Mouse (Mus musculus) lung, embryonic 16.5 days (tissue): Measurements from ENCODE around the gene Aqp2. TPM values are rescaled to one million over a fixed set of nuclear protein-coding genes. Genes with fewer than 3 reads are reported as not detected.

Experiments used
- ATAC-seq: fragments of 200-750 bp; cut with Nextera tagmentation; 2 replicates; pipeline ENCODE4 v1.8.0; 2017; ENCODE audit warnings: low read depth, mild to moderate bottlenecking, moderate library complexity
- H3K27ac ChIP-seq: fragments of 300-500 bp; sonication (generic); 2 replicates; pipeline ENCODE4 v1.5.1; 2014; ENCODE audit warnings: mild to moderate bottlenecking, control low read depth, low read length
- H3K27me3 ChIP-seq: fragments of 300-500 bp; sonication (generic); 2 replicates; pipeline ENCODE4 v1.6.1; 2014; ENCODE audit warnings: low read depth, low read length, mixed read lengths; ENCODE audit not compliant: control insufficient read depth, insufficient read depth
- H3K36me3 ChIP-seq: fragments of 300-500 bp; sonication (generic); 2 replicates; pipeline ENCODE4 v1.6.1; 2014; ENCODE audit warnings: low read length; ENCODE audit not compliant: control insufficient read depth, insufficient read depth
- H3K4me1 ChIP-seq: fragments of 300-500 bp; sonication (generic); replicated peaks from 2 replicates; pipeline ENCODE4 v1.6.1; 2014; ENCODE audit warnings: low read length, mixed read lengths; ENCODE audit not compliant: control insufficient read depth, insufficient read depth
- H3K4me2 ChIP-seq: fragments of 300-500 bp; sonication (generic); 2 replicates; pipeline ENCODE4 v1.6.1; 2014; ENCODE audit warnings: low read depth, low read length, control low read depth
- H3K4me3 ChIP-seq: fragments of 300-500 bp; sonication (generic); 2 replicates; pipeline ENCODE4 v1.5.1; 2014; ENCODE audit warnings: mild to moderate bottlenecking, low read length, control low read depth
- H3K9ac ChIP-seq: fragments of 300-500 bp; sonication (generic); 2 replicates; pipeline ENCODE4 v1.6.1; 2014; ENCODE audit warnings: low read length, control low read depth
- H3K9me3 ChIP-seq: fragments of 300-500 bp; sonication (generic); 2 replicates; pipeline ENCODE4 v1.6.1; 2016; ENCODE audit warnings: low read length; ENCODE audit not compliant: control insufficient read depth
- WGBS: fragments of 180-500 bp; shearing (Covaris S2); extraction: QIAGEN DNeasy Blood & Tissue Kit; methylation state at CpG from one replicate; pipeline ENCODE4 v1.1.7; 2014; 5-methylcytosine and 5-hydroxymethylcytosine counted together
- polyA plus RNA-seq: library from polyadenylated mRNA; unstranded; fragments of >200 nt; fragmentation: Nextera tagmentation; extraction: Ambion mirVana; gene quantifications from 2 replicates; pipeline ENCODE4 v1.2.1, GENCODE M21; 2015

Gene Aqp2
- polyA plus RNA-seq, 1 experiment from 2014 or later = not detected

DNA sequence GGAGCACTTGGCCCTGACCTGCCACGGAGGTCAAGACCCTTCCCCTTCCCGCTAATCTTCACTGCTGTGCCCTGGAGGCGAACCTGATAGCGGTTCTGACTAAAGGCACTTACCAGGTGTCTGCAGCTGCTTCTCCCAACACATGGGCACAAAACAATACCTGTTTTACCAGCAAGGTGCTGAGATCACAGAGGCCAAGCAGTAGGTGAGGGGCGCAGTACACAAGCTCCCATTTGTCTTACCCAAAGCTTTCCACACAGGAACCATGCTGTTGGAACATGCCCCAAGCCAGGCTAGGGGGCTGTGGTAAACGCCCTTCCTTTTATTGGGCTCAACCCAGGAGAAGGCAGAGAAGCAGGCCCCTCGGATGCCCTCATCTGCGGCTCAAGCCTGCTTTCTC, 18.7 kb downstream of the Aqp2 start:
- no peaks in the 10 kb centered on the region for H3K36me3 ChIP-seq
- H3K9me3 ChIP-seq = no peaks in the 10 kb centered on the region
- no peak overlapping the region for H3K27ac ChIP-seq
- H3K27me3 ChIP-seq = peaks cover 44% of the 10 kb centered on the region
- peaks cover 9% of the 10 kb centered on the region for H3K4me1 ChIP-seq
- H3K9ac ChIP-seq = no peak overlapping the region
- H3K4me2 ChIP-seq = no peak overlapping the region
- 44% methylated on average over 8 of the region's 8 CpGs for WGBS
- no peak for ATAC-seq
- H3K4me3 ChIP-seq = no peak overlapping the region

DNA sequence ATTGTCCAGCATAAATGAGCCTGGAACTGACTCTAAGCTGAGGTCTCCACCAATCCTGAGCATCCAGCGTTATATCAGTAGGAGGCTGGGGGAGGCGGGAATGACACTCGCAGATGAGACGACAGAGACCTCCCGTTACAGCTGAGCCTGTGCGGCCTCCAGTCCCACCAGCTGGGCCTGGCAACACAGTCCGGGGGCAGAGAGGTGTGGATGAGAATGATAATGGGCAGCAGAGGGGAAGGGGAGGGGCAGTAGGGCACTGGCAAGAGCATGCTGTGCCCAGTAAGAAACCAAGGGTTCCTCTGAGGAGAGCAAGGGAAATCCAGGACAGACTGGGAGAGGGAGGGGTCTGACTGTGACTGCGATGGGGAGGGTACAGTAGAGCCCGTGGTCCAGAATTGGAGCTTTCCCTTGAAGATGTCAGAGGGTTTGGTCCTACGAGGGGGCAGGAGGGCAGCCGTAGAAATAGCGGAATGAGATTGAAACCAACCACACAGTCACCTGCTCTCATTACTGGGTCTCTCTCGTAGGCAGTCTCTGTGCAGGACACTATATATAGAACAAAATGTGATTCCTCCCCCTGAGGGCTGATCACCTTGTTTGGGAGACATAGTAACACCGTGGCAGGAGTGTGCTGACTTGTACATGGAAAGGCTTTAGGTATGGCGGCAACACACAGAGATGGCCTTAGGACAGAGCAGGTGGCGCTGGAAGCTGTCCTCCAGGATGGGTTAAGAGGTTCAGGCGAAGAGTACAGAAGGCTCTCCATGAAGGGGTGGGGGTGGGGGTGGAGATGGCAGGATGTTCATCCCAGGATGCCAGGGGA, 20.6 kb downstream of the Aqp2 start:
- Histone ChIP-seq H3K4me2 (no peak overlapping the region), H3K9me3 (no peaks in the 10 kb centered on the region), H3K27ac (no peak overlapping the region), H3K9ac (no peak overlapping the region), H3K27me3 (peaks cover 25% of the 10 kb centered on the region; the same call in 1 of the 2 replicates), H3K4me3 (no peak overlapping the region), H3K4me1 (peaks cover 11% of the 10 kb centered on the region), H3K36me3 (no peaks in the 10 kb centered on the region)
- 58% methylated on average over 17 of the region's 17 CpGs for WGBS
- no peak for ATAC-seq

DNA sequence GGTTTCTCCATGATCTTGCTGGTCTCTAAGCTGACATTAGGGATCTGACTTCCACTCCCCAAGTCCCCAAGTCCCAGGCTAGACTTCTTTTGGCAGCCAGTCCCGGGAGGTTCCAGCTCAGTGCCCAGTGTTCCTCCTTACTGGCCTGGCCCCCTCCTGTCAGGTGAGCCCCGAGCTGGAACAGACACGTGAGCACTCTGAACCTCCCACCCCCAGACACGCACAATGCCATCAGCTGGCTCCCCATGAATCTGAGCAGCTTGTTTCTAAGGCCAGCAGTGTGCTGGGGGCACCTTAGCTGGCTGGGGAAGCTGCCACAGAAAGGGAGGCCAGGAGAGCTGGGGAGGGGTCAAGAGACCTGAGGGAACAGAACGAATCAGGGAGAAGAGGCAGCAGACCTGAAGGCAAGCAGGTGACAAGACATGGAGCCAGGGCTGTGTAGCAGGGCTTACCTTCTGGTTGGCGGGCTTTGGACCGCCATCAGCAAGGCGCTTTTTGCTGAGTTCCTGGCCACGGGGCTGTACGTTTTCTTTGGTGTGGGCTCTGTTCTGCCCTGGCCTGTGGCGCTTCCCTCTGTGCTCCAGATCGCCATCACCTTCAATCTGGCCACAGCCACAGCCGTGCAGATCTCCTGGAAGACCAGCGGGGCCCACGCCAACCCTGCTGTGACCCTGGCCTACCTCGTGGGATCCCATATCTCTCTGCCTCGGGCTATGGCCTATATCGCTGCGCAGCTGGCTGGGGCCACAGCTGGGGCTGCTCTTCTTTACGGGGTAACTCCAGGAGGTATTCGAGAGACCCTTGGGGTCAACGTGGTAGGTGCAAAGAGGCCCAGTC, 22.3 kb downstream of the Aqp2 start, which contains the start of gene Aqp6:
Gene Aqp6 (plus strand): TSS at position 415 of the 837 bp plus-strand sequence.
- Histone ChIP-seq H3K4me2 (no peak within 1 kb of the TSS), H3K27me3 (peaks cover 17% of the 10 kb centered on the region; the same call in 1 of the 2 replicates), H3K9me3 (no peaks in the 10 kb centered on the region), H3K4me3 (no peak within 1 kb of the TSS), H3K36me3 (no peaks in the 10 kb centered on the region), H3K4me1 (peaks cover 3% of the 10 kb centered on the region), H3K9ac (no peak within 1 kb of the TSS), H3K27ac (no peak within 1 kb of the TSS)
- ATAC-seq = no peak
- WGBS = 61% methylated on average over 22 of the region's 22 CpGs

DNA sequence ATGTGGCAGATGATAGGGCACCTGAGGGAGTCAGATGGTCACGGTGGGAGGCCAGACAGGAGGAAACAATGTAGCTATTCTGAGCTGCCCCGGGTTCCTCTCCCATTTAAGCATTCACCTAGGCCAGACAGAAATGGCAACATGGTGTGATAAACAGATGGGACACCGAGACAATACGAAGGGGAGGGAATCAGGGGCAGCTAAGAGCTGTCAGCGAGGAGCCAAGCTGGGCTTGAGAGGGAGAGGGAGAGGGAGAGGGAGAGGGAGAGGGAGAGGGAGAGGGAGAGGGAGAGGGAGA, 22.9 kb downstream of the Aqp2 start:
- H3K36me3 ChIP-seq = no peaks in the 10 kb centered on the region
- no peaks in the 10 kb centered on the region for H3K9me3 ChIP-seq
- no peak overlapping the region for H3K9ac ChIP-seq
- ATAC-seq = no peak
- WGBS = 41% methylated on average over 5 of the region's 5 CpGs
- H3K4me1 ChIP-seq = peaks cover 2% of the 10 kb centered on the region; the same call in 1 of the 2 replicates
- no peak overlapping the region for H3K4me2 ChIP-seq
- H3K4me3 ChIP-seq = no peak overlapping the region
- no peak overlapping the region for H3K27ac ChIP-seq
- peaks cover 14% of the 10 kb centered on the region; the same call in 1 of the 2 replicates for H3K27me3 ChIP-seq

DNA sequence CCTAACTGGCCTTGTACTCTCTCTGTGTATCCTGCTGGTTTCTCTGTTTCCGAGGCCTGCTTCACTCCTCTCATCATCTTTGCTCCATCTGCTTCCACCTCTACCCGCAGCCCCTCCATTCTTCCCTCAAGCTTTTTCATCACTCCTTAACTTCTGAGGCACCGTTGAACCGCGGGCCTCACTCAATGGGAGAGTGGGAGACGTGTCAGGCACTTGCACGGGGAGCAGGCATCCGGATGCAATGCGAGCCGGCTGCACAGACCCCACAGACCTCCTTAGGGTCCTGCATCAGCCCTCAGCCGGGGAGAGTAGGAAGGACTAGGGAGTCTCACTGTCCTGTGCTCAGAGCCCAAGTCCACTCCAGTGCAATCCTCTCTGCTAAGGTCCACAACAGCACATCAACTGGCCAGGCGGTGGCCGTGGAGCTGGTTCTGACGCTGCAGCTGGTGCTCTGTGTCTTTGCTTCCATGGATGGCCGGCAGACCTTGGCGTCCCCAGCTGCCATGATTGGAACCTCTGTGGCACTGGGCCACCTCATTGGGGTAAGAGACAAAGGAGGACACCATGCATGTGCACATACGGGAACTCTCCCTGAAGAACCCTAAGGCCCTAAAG, 23.5 kb downstream of the Aqp2 start:
- no peak overlapping the region for H3K4me3 ChIP-seq
- no peak overlapping the region for H3K27ac ChIP-seq
- no peak overlapping the region for H3K9ac ChIP-seq
- H3K9me3 ChIP-seq = no peaks in the 10 kb centered on the region
- H3K4me2 ChIP-seq = no peak overlapping the region
- peaks cover 13% of the 10 kb centered on the region; the same call in 1 of the 2 replicates for H3K27me3 ChIP-seq
- ATAC-seq = no peak
- WGBS = 77% methylated on average over 17 of the region's 17 CpGs
- no peaks in the 10 kb centered on the region for H3K36me3 ChIP-seq
- H3K4me1 ChIP-seq = peaks cover 2% of the 10 kb centered on the region; the same call in 1 of the 2 replicates

DNA sequence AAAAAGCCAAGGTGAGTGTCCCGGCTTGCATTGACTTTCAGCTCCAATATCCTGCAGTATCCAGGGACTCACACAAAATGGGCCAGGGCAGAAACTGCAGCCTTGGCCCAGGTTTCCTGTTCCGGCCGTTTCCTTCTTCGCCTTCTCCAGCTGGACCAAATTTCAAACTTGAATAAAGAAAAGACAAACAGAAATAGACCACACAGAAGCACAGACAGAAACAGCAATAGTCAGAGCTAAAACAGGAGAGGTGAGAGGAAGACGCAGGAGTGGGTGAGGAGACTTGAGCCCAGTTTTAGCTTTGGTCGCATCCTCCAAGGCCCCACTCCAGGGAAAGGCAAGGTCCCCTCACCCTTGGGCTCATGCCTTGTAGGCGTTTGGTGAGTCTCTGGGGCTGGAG, 24.4 kb downstream of the Aqp2 start:
- Histone ChIP-seq H3K4me3 (no peak overlapping the region), H3K4me2 (no peak overlapping the region), H3K9me3 (no peaks in the 10 kb centered on the region), H3K4me1 (peaks cover 2% of the 10 kb centered on the region; the same call in 1 of the 2 replicates), H3K9ac (no peak overlapping the region), H3K27ac (no peak overlapping the region), H3K27me3 (peaks cover 11% of the 10 kb centered on the region; the same call in 1 of the 2 replicates), H3K36me3 (no peaks in the 10 kb centered on the region)
- ATAC-seq = no peak
- 71% methylated on average over 7 of the region's 7 CpGs for WGBS

DNA sequence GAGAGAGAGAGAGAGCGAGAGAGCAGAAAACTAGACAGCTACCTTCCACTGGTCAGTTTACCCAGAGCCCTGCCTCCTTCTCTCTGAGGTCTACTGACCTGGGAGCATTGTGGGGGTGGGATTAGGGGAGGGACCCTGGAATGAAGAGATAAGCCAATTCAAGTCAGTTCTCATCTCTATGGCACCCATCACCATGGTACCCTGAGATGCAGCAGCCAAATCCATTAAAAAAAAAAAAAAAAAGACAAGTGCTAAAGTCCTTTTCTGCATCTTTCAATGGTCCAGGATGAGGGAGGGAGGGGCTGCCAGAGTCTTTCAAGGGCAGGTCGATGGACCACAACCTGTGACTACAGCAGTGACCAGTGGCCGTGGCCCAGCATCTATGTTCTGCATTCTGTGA, 26.7 kb downstream of the Aqp2 start:
- Histone ChIP-seq H3K9me3 (no peaks in the 10 kb centered on the region), H3K4me3 (no peak overlapping the region), H3K4me1 (peaks cover 2% of the 10 kb centered on the region; the same call in 1 of the 2 replicates), H3K9ac (no peak overlapping the region), H3K36me3 (no peaks in the 10 kb centered on the region), H3K4me2 (no peak overlapping the region), H3K27ac (no peak overlapping the region), H3K27me3 (peaks cover 2% of the 10 kb centered on the region; the same call in 1 of the 2 replicates)
- WGBS = 66% methylated on average over 3 of the region's 3 CpGs
- no peak for ATAC-seq

DNA sequence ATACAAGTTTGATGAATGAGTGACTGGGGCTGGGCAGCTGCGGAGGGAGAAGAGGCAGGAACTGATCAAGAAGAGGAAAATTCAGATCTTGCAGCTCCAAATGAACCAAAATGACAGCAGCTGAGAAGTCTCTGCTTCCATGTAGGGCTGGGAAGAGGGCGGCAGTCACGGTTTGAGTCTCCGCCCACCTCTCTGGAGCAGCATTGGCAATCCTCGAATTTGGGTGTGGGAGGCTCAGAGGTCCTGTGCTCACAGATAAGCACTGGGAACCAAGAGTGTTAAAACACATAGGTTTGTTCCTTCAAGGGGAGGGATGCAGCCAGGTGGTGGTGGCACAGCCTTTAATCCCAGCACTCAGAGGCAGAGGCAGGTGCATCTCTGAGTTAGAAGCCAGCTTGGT, 27.7 kb downstream of the Aqp2 start:
- Histone ChIP-seq H3K4me2 (no peak overlapping the region), H3K9me3 (no peaks in the 10 kb centered on the region), H3K4me1 (peaks cover 2% of the 10 kb centered on the region; the same call in 1 of the 2 replicates), H3K4me3 (no peak overlapping the region), H3K36me3 (no peaks in the 10 kb centered on the region), H3K9ac (no peak overlapping the region), H3K27ac (no peak overlapping the region), H3K27me3 (no peaks in the 10 kb centered on the region; the same call in 1 of the 2 replicates)
- WGBS = 26% methylated on average over 5 of the region's 5 CpGs
- 0 out of 2 replicates have a peak, but pooled peaks have one; percentile 32 for ATAC-seq
